Mouse (Mus musculus) neural tube, embryonic 14.5 days (tissue): ENCODE results near the gene Ptges2. TPM values are rescaled to one million over a fixed set of nuclear protein-coding genes. Genes with fewer than 3 reads are reported as not detected.
A peak's percentile ranks its signal among the peaks of the same experiment; 100 is the strongest.
"Not testable (repeated sequence)": the region's sequence is repeated elsewhere in the genome, so short reads cannot be mapped to it uniquely, and the experiment has no call there.

Source experiments
- ATAC-seq: fragments of 200-750 bp; cut with Nextera tagmentation; 2 replicates; pipeline ENCODE4 v1.8.0; 2017; ENCODE audit warnings: low read depth, mild to moderate bottlenecking, moderate TSS enrichment, moderate library complexity
- H3K27ac ChIP-seq: fragments of 300-500 bp; sonication (generic); 2 replicates; pipeline ENCODE4 v1.5.1; 2014; ENCODE audit warnings: low read depth, mild to moderate bottlenecking, control low read depth, low read length, moderate library complexity, mixed read lengths
- H3K27me3 ChIP-seq: fragments of 300-500 bp; sonication (generic); 2 replicates; pipeline ENCODE4 v1.6.1; 2014; ENCODE audit warnings: low read length; ENCODE audit not compliant: control insufficient read depth, insufficient read depth
- H3K36me3 ChIP-seq: fragments of 300-500 bp; sonication (generic); 2 replicates; pipeline ENCODE4 v1.6.1; 2014; ENCODE audit warnings: low read length, mixed read lengths; ENCODE audit not compliant: control insufficient read depth, insufficient read depth
- H3K4me1 ChIP-seq: fragments of 300-500 bp; sonication (generic); 2 replicates; pipeline ENCODE4 v1.6.1; 2014; ENCODE audit warnings: low read length; ENCODE audit not compliant: control insufficient read depth, insufficient read depth
- H3K4me2 ChIP-seq: fragments of 300-500 bp; sonication (generic); 2 replicates; pipeline ENCODE4 v1.6.1; 2014; ENCODE audit warnings: mild to moderate bottlenecking, low read depth, low read length, control low read depth
- H3K4me3 ChIP-seq: fragments of 300-500 bp; sonication (generic); 2 replicates; pipeline ENCODE4 v1.5.1; 2014; ENCODE audit warnings: low read depth, low read length, control low read depth, mixed read lengths
- H3K9ac ChIP-seq: fragments of 300-500 bp; sonication (generic); replicated peaks from 2 replicates; pipeline ENCODE4 v1.6.1; 2014; ENCODE audit warnings: low read depth, mild to moderate bottlenecking, control low read depth, low read length, mixed read lengths
- H3K9me3 ChIP-seq: fragments of 300-500 bp; sonication (generic); 2 replicates; pipeline ENCODE4 v1.6.1; 2016; ENCODE audit warnings: low read length; ENCODE audit not compliant: control insufficient read depth
- WGBS: fragments of 180-500 bp; shearing (Covaris S2); extraction: QIAGEN DNeasy Blood & Tissue Kit; methylation state at CpG from one replicate; pipeline ENCODE4 v1.1.7; 2014; 5-methylcytosine and 5-hydroxymethylcytosine counted together
- polyA plus RNA-seq: library from polyadenylated mRNA; unstranded; fragments of >200 nt; fragmentation: Nextera tagmentation; extraction: Ambion mirVana; gene quantifications from 2 replicates; pipeline ENCODE4 v1.2.1, GENCODE M21; 2014

Ptges2 gene
- polyA plus RNA-seq, 1 experiment from 2014 or later, result 65.9 TPM

GRCm38 (mm10) chr2:32353836-32354235, 41.9 kb upstream of the Ptges2 start:
- Histone ChIP-seq H3K9ac (no peak overlapping the region), H3K4me3 (no peak overlapping the region), H3K27ac (no peak overlapping the region), H3K27me3 (peaks cover 2% of the 10 kb centered on the region; the same call in 1 of the 2 replicates), H3K4me2 (no peak overlapping the region; the same call in 1 of the 2 replicates), H3K36me3 (no peaks in the 10 kb centered on the region), H3K9me3 (no peaks in the 10 kb centered on the region), H3K4me1 (peaks cover 13% of the 10 kb centered on the region)
- WGBS, result 76% methylated on average over 6 of the region's 6 CpGs
- no peak for ATAC-seq

- no peak overlapping the region for H3K4me2 ChIP-seq
- H3K4me3 ChIP-seq, result no peak overlapping the region
- ATAC-seq, result no peak
- H3K27ac ChIP-seq, result no peak overlapping the region
- no peaks in the 10 kb centered on the region for H3K36me3 ChIP-seq
- peaks cover 13% of the 10 kb centered on the region for H3K4me1 ChIP-seq
- peaks cover 2% of the 10 kb centered on the region; the same call in 1 of the 2 replicates for H3K27me3 ChIP-seq
- H3K9ac ChIP-seq, result no peak overlapping the region
- H3K9me3 ChIP-seq, result no peaks in the 10 kb centered on the region
- 96% methylated on average over 3 of the region's 3 CpGs for WGBS
Observed at GRCm38 (mm10) chr2:32354336-32354895, 41.3 kb upstream of the Ptges2 start.

DNA sequence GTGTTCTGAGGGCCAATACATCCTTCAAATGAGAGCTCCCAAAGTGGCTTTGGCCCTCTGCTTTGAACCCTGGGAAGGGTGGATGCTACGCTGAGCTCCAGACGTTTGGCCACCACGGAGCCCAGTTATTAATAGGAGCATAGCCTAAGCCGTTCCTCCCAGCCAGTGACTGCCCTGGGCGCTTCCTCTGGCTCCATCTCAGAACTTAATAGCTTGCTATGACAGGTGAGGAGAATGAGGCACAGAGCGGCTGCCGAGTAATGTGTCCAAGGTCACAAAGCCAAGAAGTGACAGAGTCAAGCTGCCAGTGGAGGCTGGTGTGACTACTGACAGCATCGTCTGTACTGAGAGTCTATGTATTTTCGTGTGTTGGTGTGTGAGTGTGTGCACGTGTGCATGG, 39.5 kb upstream of the Ptges2 start:
- Histone ChIP-seq H3K36me3 (no peaks in the 10 kb centered on the region), H3K27me3 (peaks cover 2% of the 10 kb centered on the region; the same call in 1 of the 2 replicates)
- 84% methylated on average over 10 of the region's 10 CpGs for WGBS

GRCm38 (mm10) chr2:32357710-32358109, 38.0 kb upstream of the Ptges2 start:
- Histone ChIP-seq H3K4me2 (no peak overlapping the region), H3K27ac (no peak overlapping the region), H3K9me3 (no peaks in the 10 kb centered on the region), H3K9ac (no peak overlapping the region), H3K36me3 (no peaks in the 10 kb centered on the region), H3K4me1 (peaks cover 5% of the 10 kb centered on the region; the same call in 1 of the 2 replicates), H3K4me3 (no peak overlapping the region), H3K27me3 (no peaks in the 10 kb centered on the region; the same call in 1 of the 2 replicates)
- no peak for ATAC-seq
- 66% methylated on average over 3 of the region's 3 CpGs for WGBS

More for the DNA sequence above, 39.5 kb upstream of the Ptges2 start:
- no peak overlapping the region for H3K27ac ChIP-seq
- no peak for ATAC-seq
- no peaks in the 10 kb centered on the region for H3K9me3 ChIP-seq
- no peak overlapping the region for H3K9ac ChIP-seq
- no peak overlapping the region for H3K4me3 ChIP-seq
- peaks cover 4% of the 10 kb centered on the region; the same call in 1 of the 2 replicates for H3K4me1 ChIP-seq
- H3K4me2 ChIP-seq, result no peak overlapping the region

DNA sequence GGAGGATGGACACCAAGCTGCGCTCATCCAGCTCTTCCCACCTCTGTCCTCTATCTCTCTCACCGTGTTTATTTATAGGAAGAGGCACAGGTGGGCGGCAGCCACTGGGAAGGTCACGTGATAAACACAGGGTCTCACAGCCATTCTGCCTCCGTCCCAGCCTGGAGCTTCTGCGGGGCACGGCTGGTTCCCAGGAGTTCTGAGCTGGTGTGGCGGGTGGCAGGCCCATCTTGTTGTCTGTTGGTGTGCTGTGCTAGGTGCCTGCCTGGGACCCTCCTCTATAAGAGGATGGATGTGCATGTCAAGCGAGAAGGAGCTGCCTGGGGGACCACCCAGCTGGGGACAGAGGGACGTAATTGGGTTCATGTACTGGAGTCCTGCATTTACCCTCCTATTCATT, 37.3 kb upstream of the Ptges2 start:
- 68% methylated on average over 10 of the region's 10 CpGs for WGBS

DNA sequence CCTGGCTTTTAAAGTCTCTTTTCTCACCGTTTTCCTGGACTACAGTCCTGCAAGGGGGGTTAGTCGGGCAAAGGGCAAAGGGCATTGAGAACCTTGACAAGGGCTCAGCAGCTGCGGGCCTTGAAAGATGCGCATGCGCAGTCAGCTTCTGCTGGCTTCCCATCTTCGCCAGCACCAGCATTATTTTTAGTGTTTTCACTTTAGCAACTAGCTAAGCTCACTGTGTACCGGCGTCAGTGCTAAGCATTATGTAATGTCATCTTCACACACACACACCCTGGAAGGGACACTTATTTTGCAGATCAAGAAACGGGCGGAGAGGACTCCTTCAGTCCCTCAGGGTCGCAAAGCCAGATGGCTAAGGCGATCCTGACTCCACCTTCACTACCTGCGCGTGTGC, 35.0 kb upstream of the Ptges2 start:
- Histone ChIP-seq H3K27ac (no peak overlapping the region), H3K4me1 (peaks cover 15% of the 10 kb centered on the region), H3K4me3 (peak overlapping the region; percentile 27; the same call in 1 of the 2 replicates), H3K36me3 (no peaks in the 10 kb centered on the region), H3K4me2 (peak overlapping the region; percentile 59), H3K27me3 (no peaks in the 10 kb centered on the region), H3K9ac (no peak overlapping the region), H3K9me3 (no peaks in the 10 kb centered on the region)
- WGBS, result 6% methylated on average over 14 of the region's 14 CpGs
- ATAC-seq, result no peak; the same call in 1 of the 2 replicates

More for the DNA sequence above, 37.3 kb upstream of the Ptges2 start:
- no peaks in the 10 kb centered on the region for H3K9me3 ChIP-seq
- no peak overlapping the region for H3K27ac ChIP-seq
- no peak overlapping the region for H3K9ac ChIP-seq
- H3K4me3 ChIP-seq, result no peak overlapping the region
- no peaks in the 10 kb centered on the region for H3K27me3 ChIP-seq
- no peaks in the 10 kb centered on the region for H3K36me3 ChIP-seq
- ATAC-seq, result no peak
- peaks cover 5% of the 10 kb centered on the region; the same call in 1 of the 2 replicates for H3K4me1 ChIP-seq
- H3K4me2 ChIP-seq, result no peak overlapping the region

DNA sequence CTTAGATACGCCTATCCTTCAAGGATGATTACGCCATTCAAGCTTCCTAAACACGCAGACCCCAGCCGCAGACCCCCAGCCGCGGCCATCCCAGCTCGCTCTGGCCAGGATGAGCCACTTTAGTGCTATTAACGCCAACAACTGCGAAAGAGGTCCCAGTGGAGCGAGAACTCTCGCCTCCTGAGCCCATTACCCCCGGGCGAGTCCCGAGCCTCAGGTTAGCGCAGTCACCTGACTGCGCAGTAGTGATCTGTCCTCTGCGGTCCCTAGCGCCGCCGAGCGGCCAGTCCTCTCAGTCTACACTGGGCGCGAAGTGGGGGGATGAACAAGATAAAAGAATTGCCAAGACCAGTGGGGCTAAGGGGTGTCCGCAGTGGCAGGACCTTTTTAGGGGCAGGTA, 34.3 kb upstream of the Ptges2 start:
- 1% methylated on average over 24 of the region's 24 CpGs for WGBS
- no peaks in the 10 kb centered on the region for H3K36me3 ChIP-seq

DNA sequence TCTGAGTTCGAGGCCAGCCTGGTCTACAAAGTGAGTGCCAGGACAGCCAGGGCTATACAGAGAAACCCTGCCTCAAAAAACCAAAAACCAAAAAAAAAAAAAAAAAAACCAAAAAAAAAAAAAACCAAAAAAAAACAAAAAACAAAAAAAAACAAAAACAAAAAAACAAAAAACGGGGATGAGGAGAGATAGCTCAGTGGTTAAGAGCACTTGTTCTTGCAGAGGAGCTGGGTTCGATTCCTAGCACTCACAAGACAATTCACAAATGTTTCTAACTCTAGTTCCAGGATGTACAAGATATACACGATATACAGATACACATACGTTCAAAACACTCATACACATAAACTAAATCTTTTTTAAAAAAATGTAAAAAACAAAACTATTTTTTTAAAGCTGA, 33.4 kb upstream of the Ptges2 start:
- H3K36me3 ChIP-seq, ATAC-seq, H3K9me3 ChIP-seq, H3K27me3 ChIP-seq: not testable (repeated sequence)
- WGBS, result 46% methylated on average over 5 of the region's 5 CpGs
- peaks cover 15% of the 10 kb centered on the region for H3K4me1 ChIP-seq
- peak overlapping the region; percentile 79 for H3K4me3 ChIP-seq
- H3K27ac ChIP-seq, result peak overlapping the region; percentile 78; the same call in 1 of the 2 replicates
- H3K4me2 ChIP-seq, result peak overlapping the region; percentile 88
- H3K9ac ChIP-seq, result peak overlapping the region; percentile 88; the same call in 1 of the 2 replicates

More for the DNA sequence above, 34.3 kb upstream of the Ptges2 start:
- no peaks in the 10 kb centered on the region for H3K9me3 ChIP-seq
- H3K4me3 ChIP-seq, result peak overlapping the region; percentile 27; the same call in 1 of the 2 replicates
- H3K9ac ChIP-seq, result no peak overlapping the region
- no peak overlapping the region for H3K27ac ChIP-seq
- H3K4me1 ChIP-seq, result peaks cover 15% of the 10 kb centered on the region
- no peaks in the 10 kb centered on the region for H3K27me3 ChIP-seq
- no peak for ATAC-seq
- H3K4me2 ChIP-seq, result peak overlapping the region; percentile 59

GRCm38 (mm10) chr2:32362817-32363340, 32.8 kb upstream of the Ptges2 start:
- ATAC-seq, result peak; percentile 87
- Histone ChIP-seq H3K4me2 (peak overlapping the region; percentile 88), H3K27ac (peak overlapping the region; percentile 78), H3K4me3 (peak overlapping the region; percentile 79), H3K9me3 (no peaks in the 10 kb centered on the region), H3K36me3 (peaks cover 8% of the 10 kb centered on the region; the same call in 1 of the 2 replicates), H3K4me1 (peaks cover 15% of the 10 kb centered on the region), H3K9ac (peak overlapping the region; percentile 88), H3K27me3 (no peaks in the 10 kb centered on the region)
- under 1% methylated on average over 53 of the region's 53 CpGs for WGBS
